Mouse (Mus musculus) megakaryocyte-erythroid progenitor cell, adult 5-6 weeks (primary cell): Measurements from ENCODE around the gene Mfsd12. TPM values are rescaled to one million over a fixed set of nuclear protein-coding genes. Genes with fewer than 3 reads are reported as not detected.

Source experiments
- ATAC-seq: replicated peaks from 2 replicates; pipeline ENCODE4 v1.8.0; 2016; ENCODE audit warnings: mild to moderate bottlenecking, inconsistent platforms; ENCODE audit not compliant: severe bottlenecking, poor library complexity, low FRiP score, low TSS enrichment
- total RNA-seq, 2 experiments: library from RNA; stranded (forward) in 1 of 2; stranded (reverse) in 1 of 2; fragments of 200-1000, 215-1000 nt in 1 of 2; fragments of >200 nt in 1 of 2; fragmentation: Nextera tagmentation in 1 of 2; gene quantifications; 2 replicates each; pipeline ENCODE4 v1.2.3; 2014 to 2017

Mfsd12 gene
- total RNA-seq, 2 experiments from 2014 or later: 13.9 to 15.7 TPM

DNA sequence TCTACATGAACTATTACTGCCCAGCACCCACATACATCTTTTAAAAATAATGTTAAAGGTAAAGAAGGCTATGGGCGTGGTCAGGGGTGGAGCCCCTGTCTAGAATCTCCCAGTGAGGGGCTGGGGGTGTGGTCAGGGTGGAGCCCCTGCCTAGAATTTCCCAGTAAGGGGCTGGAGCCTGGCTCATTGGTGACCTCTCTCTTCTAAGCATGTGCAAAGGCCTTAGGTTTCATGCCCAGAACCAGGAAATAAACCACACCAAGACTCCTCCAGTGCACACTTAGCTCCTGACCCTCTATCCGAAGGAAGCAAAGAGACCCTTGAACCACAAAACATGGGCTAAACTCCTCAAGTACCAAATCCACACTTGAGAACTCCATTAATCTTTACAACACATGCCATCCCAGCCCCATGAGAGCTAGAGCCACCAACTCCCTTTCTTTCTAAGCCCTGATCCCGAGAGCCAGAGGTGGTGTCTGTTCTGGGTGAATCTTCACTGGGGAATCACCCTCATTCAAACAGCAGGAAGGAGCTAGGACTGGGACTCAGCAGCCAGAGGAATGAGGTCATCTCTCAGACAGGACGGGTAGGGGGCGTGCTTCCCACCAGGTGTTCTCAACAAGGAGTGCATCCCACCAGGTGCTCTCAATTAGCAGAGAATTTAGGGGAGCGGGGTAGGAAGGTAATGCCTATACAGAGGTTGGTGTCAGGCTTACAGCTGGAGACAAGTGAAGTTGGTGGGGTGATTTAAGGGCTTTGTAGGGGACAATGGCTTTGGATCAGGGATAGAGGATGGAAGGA is 19.5 kb downstream of the Mfsd12 start:
- no peak for ATAC-seq

DNA sequence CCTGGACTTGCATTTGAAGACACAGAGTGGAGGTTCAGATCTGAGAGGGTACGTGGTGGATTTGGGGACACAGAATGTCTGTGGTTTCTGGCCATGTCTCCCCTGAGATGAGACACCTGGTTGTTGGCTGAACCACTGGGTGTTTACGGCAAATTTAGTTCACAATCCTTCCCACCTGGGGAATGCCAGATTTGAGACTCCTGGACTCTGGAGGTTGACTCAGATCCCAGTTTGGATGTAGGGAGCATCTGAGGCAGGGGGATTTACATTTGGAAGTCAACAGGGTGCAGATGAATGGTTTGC is 20.0 kb downstream of the Mfsd12 start:
- ATAC-seq: no peak

GRCm38 (mm10) chr10:81377793-81378552 is 20.7 kb downstream of the Mfsd12 start, which contains the start of gene Fzr1:
Fzr1 (minus strand) TSS chr10:81378516.
- no peak for ATAC-seq

DNA sequence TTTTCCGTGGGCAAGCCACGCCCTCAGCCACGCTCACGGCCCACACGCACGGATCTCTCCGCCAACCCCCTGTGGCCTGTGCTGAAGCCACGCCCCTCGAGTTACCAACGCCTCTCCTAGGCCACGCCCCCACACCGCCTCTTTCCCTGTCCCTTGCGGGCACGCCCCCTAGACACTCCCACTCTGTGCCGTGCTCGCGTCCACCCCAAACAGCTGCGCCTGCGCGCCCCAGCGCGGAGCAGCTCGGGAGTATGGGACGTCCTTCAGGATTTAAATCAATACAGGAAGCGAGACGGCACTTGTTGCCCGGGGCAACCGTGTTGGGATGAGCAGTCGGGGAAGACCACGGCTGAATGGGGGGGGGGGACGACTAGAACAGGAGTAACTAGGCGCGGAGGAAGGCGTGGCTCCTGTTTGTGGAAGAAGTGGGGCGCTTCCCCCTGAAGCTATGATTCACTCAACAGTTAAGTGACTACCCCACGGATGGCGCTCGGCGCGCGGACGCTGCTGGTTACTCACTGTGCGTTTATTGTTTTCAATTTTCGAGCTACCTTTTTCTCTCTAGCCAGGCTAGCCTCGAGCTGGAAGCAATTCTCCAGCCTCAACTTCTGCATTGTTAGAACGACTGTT is 21.4 kb downstream of the Mfsd12 start:
- ATAC-seq: peak; percentile 75

GRCm38 (mm10) chr10:81379183-81379553 is 21.9 kb downstream of the Mfsd12 start:
- ATAC-seq: no peak

DNA sequence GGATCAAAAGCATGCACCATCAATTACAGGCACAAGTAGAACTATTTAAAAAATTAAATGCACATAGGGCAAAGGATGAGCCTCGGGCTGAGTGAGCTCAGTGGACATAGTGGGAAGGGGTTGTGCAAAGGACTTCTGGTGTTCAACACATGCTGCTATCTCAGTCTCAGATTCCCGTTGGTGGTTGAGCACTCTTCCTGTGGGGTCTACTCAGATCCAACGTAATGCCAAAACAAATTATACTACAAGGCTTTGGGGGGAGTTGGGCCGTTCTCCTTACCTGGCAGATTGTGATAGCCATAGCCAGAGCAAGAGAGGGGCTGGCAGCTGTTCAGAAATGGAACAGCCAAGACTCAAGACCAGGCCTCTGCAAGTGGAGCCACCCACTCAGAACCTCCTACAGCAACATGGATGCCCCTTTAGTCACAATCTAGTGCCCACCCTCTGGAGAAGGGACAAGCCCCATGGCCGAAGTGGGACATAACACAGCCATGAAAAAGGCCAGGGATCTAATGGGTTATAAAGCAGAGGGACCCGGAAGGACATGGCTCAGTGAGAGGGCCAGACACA is 22.6 kb downstream of the Mfsd12 start:
- no peak for ATAC-seq

DNA sequence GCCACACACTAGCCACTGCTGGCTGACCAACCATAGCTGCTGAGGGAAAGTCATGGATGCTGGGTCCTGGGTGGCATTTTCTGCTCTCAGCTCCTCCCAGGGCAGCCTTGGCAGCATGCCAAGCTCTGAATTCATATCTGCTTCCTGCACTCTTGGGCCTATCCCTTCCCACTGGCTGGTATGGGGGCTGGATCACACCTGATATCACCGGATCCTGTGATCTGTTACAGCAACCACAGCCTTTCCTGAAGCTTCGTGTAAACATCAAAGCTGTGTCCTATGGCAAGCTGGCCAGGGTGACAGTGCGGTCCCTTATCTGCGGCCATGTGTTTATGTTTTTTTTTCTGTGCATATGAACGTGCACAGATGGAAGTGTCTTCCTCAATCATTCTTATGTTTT is 24.7 kb downstream of the Mfsd12 start:
- peak; percentile 75 for ATAC-seq

- ATAC-seq: peak; percentile 73
Observed at GRCm38 (mm10) chr10:81383802-81384604, 26.7 kb downstream of the Mfsd12 start, which contains the start of the genes Dohh and Gm48551. Dohh (plus strand) TSS chr10:81384428. Gm48551 (plus strand) TSS chr10:81384466.

GRCm38 (mm10) chr10:81384605-81384982 is 27.3 kb downstream of the Mfsd12 start:
- no peak for ATAC-seq

GRCm38 (mm10) chr10:81385603-81386306 is 28.5 kb downstream of the Mfsd12 start:
- ATAC-seq: no peak

- no peak for ATAC-seq
Observed at GRCm38 (mm10) chr10:81387716-81388115, 30.4 kb downstream of the Mfsd12 start.

GRCm38 (mm10) chr10:81388505-81389055 is 31.3 kb downstream of the Mfsd12 start, which contains the start of gene Gm48552:
Gm48552 (plus strand) TSS chr10:81389005.
- no peak for ATAC-seq

GRCm38 (mm10) chr10:81389373-81389772 is 32.1 kb downstream of the Mfsd12 start:
- ATAC-seq: no peak

- ATAC-seq: peak; percentile 57
Observed at GRCm38 (mm10) chr10:81389801-81390677, 32.7 kb downstream of the Mfsd12 start.

GRCm38 (mm10) chr10:81390678-81390965 is 33.3 kb downstream of the Mfsd12 start:
- no peak for ATAC-seq

- ATAC-seq: no peak
Observed at GRCm38 (mm10) chr10:81392270-81392669, 35.0 kb downstream of the Mfsd12 start.

DNA sequence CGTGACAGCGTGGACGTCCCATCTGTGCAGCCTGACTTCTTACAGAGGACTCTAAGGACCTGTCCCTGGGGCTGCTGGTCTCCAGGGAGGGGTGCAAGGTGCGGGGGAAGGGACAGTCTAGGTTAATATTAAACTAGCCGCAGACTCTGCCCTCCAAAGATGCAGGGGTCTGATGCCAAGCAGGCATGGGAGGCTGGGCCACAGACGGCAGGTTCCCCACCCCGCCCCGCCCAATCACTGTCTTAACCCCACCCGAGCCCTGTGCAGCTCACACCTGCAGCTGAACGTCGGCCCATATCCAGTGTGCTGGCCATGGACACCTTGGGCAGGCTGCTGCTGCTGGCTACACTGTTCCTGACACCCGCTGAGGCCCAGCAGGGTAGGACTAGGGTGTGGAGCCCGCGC is 35.5 kb downstream of the Mfsd12 start, which contains the start of gene Smim24:
Smim24 (plus strand) TSS at position 271 of the 405 bp plus-strand sequence.
- ATAC-seq: no peak
